Mouse (Mus musculus) gastrocnemius, adult 2 months (tissue): ENCODE data around the gene Il33. TPM values are rescaled to one million over a fixed set of nuclear protein-coding genes. Genes with fewer than 3 reads are reported as not detected.

Experiments
- DNase-seq: peaks from one replicate; pipeline ENCODE4 v3.0.0; 2022
- H3K27ac ChIP-seq: fragments of 200-600 bp; 2 replicates; pipeline ENCODE4 v1.8.1; 2022; ENCODE audit warnings: mild to moderate bottlenecking
- H3K4me3 ChIP-seq: fragments of 200-600 bp; 2 replicates; pipeline ENCODE4 v1.8.1; 2022; ENCODE audit warnings: mild to moderate bottlenecking, moderate library complexity
- CTCF ChIP-seq: fragments of 200-600 bp; IDR thresholded peaks from 2 replicates; pipeline ENCODE4 v1.8.1; 2022; ENCODE audit warnings: antibody characterized with exemption, mild to moderate bottlenecking, moderate library complexity
- intact Hi-C: fragments of 180-260 bp; cut with DNase I; formaldehyde crosslinking; loops from one replicate; pipeline ENCODE4 v1.15.1; 2025
- long read RNA-seq, 2 experiments: library from polyadenylated mRNA; stranded (forward); transcript quantifications; one replicate each; pipeline ENCODE4 v2.0.0; 2021
- total RNA-seq, 2 experiments: library from RNA; stranded (reverse); gene quantifications; 2 replicates each; pipeline ENCODE4 v1.2.3; 2021

Il33 gene
- 1 to 10 TPM; 5.7 to 5.9 TPM for total RNA-seq
- long read RNA-seq, experiment 1, transcript Il33-202 (8 exons, 2,537 nt): major isoform, 5 of 5 reads
- long read RNA-seq, experiment 1, partial matches to known transcripts: 0 of 5 reads
- long read RNA-seq, experiment 1, other reads (novel, unspliced or antisense): 0 of 5 reads
- long read RNA-seq, experiment 2, partial matches to known transcripts: 0 of 5 reads
- long read RNA-seq, experiment 2, other reads (novel, unspliced or antisense): 1 of 5 reads

- DNase-seq: peak; percentile 66
- peak within 1 kb of the TSS; percentile 48 for H3K27ac ChIP-seq
- intact Hi-C loops: no loop called here
- peak within 1 kb of the TSS; percentile 61 for H3K4me3 ChIP-seq
- no peak for TF ChIP-seq CTCF
Observed at GRCm38 (mm10) chr19:29924638-29925258, at the start of gene Il33. Gene Il33 (plus strand): TSS chr19:29925114.

DNA sequence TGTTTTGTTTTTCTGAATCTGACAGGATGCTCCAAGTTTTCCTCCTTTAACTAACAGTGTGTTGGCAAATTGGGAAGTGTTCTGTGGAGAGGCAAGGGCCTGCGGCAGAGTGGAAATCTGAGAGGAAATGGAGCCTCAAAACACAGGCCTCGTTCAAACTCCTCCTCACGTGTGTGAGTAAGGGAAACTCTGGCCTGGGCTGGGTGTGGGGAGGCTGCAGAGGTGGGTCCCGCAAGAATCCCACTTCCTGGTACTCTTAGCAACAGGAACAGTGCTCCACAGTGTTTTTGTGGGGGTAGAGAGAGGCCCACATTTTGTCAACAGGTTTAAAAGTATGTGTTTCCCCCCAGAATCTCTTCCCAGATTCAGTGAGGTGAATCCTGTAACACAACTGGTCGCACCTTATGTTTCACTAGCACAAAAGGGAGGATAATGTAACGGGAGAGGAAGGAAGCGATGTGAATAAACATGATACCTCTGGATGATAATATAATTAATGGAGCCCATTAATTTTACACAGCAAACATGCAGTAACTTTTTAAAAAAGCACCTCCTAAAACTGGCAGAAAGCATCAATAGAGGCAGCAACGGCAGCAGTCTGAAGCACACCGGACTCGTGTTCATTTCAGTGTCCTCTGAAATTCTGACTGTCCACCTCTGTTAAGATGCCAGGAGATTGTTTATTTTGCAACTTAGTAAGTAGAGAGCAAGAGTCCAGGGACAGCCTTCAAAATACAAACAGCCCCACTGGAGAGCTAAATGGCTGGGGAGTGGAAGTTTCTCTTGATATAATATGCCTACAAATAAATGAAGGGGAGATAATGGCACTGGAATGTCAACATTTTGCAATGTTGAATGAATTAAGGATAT is 47.3 kb upstream of the Il33 start:
- TF ChIP-seq CTCF: no peak
- intact Hi-C loops: no loop called here
- H3K4me3 ChIP-seq: no peak overlapping the region
- H3K27ac ChIP-seq: peak overlapping the region; percentile 48
- DNase-seq: no peak

DNA sequence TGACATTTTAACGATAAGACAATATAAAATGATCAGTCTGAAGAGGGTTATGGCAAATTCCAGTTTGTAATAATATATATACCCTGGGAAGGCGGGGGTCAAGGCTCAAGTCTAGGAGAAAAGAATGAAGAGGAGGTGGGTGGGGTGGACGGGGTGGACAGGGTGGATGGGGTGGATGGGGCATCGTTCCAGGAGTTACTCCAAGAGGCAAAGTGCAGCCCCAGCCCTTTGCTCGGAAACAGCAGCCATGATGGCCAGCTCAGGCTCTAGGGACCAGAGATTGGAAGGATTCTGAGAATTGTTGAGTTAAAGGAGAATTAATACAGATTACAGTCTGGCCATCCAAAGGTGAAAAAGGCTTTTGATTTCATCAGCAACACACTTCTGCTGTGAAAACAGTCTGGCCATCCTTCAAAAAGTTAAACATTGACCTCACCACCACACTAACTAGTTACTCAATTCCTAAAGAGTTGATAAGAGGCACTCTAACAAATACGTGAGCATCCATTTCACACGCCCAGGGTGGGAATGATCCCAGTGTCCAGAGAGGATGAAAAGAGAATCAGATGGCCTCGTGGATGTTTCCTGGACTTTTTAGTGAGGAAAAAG is 45.9 kb upstream of the Il33 start:
- intact Hi-C loops: no loop called here
- Histone ChIP-seq H3K27ac (no peak overlapping the region), H3K4me3 (no peak overlapping the region)
- TF ChIP-seq CTCF: no peak
- peak; percentile 22 for DNase-seq

GRCm38 (mm10) chr19:29880918-29881317 is 44.0 kb upstream of the Il33 start:
- Histone ChIP-seq H3K4me3 (no peak overlapping the region), H3K27ac (no peak overlapping the region)
- no peak for TF ChIP-seq CTCF
- no peak for DNase-seq
- intact Hi-C loops: no loop called here

- TF ChIP-seq CTCF: no peak
- no peak overlapping the region for H3K4me3 ChIP-seq
- DNase-seq: no peak
- intact Hi-C loops: no loop called here
- H3K27ac ChIP-seq: peak overlapping the region; percentile 31; the same call in 1 of the 2 replicates
Observed at GRCm38 (mm10) chr19:29882696-29883095, 42.2 kb upstream of the Il33 start.

- Histone ChIP-seq H3K4me3 (no peak overlapping the region), H3K27ac (no peak overlapping the region)
- intact Hi-C loops: no loop called here
- TF ChIP-seq CTCF: no peak
- no peak for DNase-seq
Observed at GRCm38 (mm10) chr19:29885548-29885947, 39.4 kb upstream of the Il33 start.

DNA sequence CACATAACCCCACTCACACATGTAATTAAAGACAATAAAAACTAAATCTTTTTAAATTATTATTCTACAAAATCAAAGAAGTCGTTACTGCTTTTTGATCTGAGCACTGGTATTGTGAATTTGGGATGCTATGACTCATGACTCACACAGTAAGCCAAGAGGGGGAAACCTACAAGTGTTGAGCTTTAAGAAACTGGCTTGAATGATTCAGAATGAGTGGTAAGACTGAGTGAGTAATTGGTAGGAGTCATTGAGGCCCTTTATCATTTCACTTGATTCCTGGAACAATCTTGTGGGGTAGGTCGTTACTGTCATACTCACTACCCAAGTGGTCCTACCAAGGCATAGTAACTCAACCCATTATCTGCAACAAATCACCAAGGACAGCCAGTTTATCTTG is 37.4 kb upstream of the Il33 start:
- H3K27ac ChIP-seq: no peak overlapping the region
- intact Hi-C loops: no loop called here
- H3K4me3 ChIP-seq: no peak overlapping the region
- DNase-seq: no peak
- no peak for TF ChIP-seq CTCF

- DNase-seq: peak; percentile 51
- intact Hi-C loops: no loop called here
- Histone ChIP-seq H3K27ac (peak overlapping the region; percentile 56), H3K4me3 (peak overlapping the region; percentile 5; the same call in 1 of the 2 replicates)
- TF ChIP-seq CTCF: no peak
Observed at GRCm38 (mm10) chr19:29888946-29889345, 36.0 kb upstream of the Il33 start.

- peak; percentile 44 for DNase-seq
- TF ChIP-seq CTCF: no peak
- H3K27ac ChIP-seq: peak overlapping the region; percentile 65
- intact Hi-C loops: no loop called here
- no peak overlapping the region for H3K4me3 ChIP-seq
Observed at GRCm38 (mm10) chr19:29891981-29892380, 32.9 kb upstream of the Il33 start.

- TF ChIP-seq CTCF: no peak
- intact Hi-C loops: no loop called here
- Histone ChIP-seq H3K27ac (peak overlapping the region; percentile 65), H3K4me3 (no peak overlapping the region)
- no peak for DNase-seq
Observed at GRCm38 (mm10) chr19:29892786-29893185, 32.1 kb upstream of the Il33 start.

GRCm38 (mm10) chr19:29893718-29894273 is 31.1 kb upstream of the Il33 start:
- TF ChIP-seq CTCF: no peak
- intact Hi-C loops: no loop called here
- no peak overlapping the region for H3K4me3 ChIP-seq
- DNase-seq: no peak
- H3K27ac ChIP-seq: no peak overlapping the region

GRCm38 (mm10) chr19:29894381-29894780 is 30.5 kb upstream of the Il33 start:
- no peak for TF ChIP-seq CTCF
- intact Hi-C loops: no loop called here
- Histone ChIP-seq H3K27ac (no peak overlapping the region), H3K4me3 (no peak overlapping the region)
- no peak for DNase-seq
